Mouse (Mus musculus) cerebellum, adult 8-10 months (tissue): ENCODE data around the gene Dtymk.
"Not testable (repeated sequence)": the region's sequence is repeated elsewhere in the genome, so short reads cannot be mapped to it uniquely, and the experiment has no call there.

Source experiments
- DNase-seq: peaks from one replicate; pipeline ENCODE4 v3.0.0; 2022

Dtymk gene

DNA sequence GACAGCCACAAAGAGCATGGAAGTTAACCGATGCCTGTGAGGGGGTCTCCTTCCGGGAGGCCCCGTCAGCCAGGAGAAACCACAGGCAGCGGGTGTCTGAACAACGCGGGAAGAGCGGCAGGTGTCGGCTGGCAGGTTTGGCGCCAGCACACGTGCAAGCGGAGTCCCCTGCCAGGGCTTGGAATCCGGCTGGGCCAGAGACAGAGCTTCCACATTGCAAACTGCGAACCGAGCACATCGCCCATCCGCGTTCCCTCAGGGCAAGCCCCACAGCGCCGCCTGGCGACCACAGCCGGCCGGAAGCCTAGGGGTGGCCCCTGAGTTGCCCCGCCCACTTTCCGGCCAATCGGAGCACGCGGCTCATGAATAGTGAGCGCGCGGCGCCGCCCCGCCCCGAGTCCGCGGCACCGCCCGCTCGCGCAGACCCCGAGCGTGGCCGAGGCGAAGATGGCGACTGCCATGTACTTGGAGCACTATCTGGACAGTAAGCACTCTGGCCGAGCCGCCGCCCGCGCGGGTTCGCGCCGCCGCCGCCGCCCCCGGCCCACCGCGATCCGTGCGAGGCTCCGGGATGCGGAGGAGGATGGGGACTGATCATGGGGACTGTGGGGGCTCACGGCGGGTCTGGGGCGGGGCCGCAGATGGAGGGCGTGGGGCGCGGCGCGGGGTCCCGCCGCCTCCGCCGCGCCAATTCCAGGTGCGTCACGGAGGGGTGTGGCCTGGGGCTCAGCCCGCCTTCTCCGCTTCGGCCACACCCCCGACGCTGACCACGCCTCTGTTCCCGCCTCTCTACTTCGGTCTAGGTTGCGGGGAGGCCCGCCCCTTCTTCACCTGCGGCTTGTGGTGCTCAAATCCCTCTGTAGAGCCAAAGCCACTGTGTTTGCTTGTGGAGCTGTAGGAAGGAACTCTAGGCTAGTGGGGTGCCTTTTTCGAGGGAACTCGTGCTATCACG lies 2.1 kb upstream of the Dtymk start, which contains the start of gene Ing5:
TSS of gene Ing5 (plus strand) at position 410 of the 952 bp plus-strand sequence.
- DNase-seq, result peak; percentile 100

- no peak for DNase-seq
Measured at GRCm38 (mm10) chr1:93802771-93803170, 1.0 kb upstream of the Dtymk start.

- DNase-seq, result peak; percentile 33
Measured at GRCm38 (mm10) chr1:93800670-93801503, 847 bp downstream of the Dtymk start.

DNA sequence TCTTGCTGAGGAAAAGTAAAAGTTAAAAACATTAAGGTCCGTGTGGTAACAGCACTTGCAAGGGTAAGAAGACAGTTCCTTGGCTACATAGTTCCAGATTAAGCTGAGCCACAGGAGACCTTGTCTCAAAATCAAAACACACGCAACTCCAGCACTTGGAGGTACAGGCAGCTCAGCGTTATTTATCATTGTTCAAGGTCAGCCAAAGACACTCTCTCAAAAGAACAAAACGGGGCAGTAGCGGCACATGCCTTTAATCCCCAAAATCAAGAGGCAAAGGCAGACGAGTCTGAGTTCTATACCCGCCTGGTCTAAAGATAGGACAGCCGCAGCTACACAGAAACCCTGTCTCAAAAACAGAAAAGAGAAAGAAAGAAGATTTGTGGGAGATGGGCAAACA lies 5.8 kb downstream of the Dtymk start:
- no peak for DNase-seq

DNA sequence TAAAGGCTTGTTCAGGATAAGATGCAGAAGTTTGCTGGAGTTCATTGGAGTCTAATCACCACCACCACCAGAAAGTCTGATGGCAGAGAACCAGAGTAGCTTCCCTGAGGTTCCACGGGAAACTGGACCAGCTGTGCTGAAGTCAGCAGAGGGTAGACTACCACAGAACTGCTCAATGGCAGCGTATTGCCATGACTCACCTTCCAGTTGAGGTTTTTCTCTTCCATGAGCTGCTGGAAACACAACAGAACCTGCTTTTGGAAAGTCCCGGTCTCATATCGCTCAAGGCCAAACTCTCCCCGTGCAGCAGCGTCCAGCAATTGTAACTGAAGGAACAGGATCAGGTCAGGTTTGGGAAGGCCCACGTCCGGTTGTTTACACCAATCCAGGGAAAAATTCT lies 7.2 kb downstream of the Dtymk start:
- no peak for DNase-seq

DNA sequence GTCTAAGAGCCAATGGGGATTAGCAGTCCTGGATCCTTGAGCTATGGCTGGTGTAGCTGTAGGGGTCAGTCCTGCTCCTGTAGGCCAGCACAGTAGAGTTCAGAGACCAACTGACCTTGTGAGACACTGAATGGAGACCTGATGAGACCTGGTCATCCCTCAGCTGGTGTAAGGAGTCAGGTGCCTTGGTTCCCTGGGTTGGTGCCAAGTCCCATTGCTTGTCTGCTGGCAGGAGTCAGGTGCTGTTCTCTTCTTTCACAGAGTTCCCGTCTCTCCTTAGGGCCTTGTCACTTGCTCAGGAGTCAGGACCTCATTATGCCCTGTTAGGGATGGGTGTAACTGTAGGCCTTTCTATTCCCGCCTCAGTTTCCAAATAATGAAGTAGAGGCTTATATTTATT lies 14.8 kb downstream of the Dtymk start:
- peak; percentile 24 for DNase-seq

DNA sequence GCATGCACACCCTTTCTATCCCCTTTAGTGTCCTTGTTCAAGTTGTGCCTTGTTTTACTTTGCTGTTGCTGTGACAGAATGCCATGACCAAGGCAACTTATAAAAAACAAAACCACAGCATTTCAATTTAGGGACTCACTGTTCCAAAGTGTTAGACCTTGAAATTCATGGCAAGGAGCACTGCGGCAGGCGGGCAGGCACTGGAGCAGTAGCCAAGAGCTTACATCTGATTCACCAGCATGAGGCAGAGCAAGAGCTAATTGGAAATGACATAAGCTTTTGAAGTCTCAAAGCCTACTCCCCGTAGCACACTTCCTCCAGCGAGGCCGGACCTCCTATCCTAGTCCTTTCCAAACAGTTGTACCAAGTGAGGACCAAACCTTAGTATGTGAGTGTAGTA lies 25.0 kb downstream of the Dtymk start:
- no peak for DNase-seq

GRCm38 (mm10) chr1:93769901-93770300 lies 31.8 kb downstream of the Dtymk start:
- DNase-seq, result no peak

- no peak for DNase-seq
Measured at GRCm38 (mm10) chr1:93767600-93767999, 34.1 kb downstream of the Dtymk start.

- no peak for DNase-seq
Measured at GRCm38 (mm10) chr1:93764871-93765591, 36.7 kb downstream of the Dtymk start.

- not testable (repeated sequence) for DNase-seq
Measured at GRCm38 (mm10) chr1:93763531-93763930, 38.2 kb downstream of the Dtymk start.

- no peak for DNase-seq
Measured at GRCm38 (mm10) chr1:93760076-93760475, 41.7 kb downstream of the Dtymk start.

DNA sequence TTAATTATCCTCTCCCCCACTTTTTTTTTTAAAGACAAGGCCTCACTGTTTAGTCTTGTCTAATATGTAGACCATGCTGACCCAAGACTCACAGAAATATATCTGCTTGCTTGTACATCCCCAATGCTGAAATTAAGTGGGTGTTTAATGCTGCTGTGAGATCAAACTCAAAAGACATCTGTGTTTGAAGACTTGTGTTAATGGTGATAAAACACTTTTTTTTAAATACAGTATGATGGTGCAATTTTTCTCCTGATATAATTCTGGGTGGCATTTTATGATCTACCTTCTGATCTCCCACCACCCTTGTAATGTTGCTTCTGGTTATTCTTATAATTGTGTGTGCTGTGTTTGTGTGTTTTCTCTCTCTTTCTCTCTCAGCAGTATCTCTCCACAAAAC lies 45.6 kb downstream of the Dtymk start:
- no peak for DNase-seq

DNA sequence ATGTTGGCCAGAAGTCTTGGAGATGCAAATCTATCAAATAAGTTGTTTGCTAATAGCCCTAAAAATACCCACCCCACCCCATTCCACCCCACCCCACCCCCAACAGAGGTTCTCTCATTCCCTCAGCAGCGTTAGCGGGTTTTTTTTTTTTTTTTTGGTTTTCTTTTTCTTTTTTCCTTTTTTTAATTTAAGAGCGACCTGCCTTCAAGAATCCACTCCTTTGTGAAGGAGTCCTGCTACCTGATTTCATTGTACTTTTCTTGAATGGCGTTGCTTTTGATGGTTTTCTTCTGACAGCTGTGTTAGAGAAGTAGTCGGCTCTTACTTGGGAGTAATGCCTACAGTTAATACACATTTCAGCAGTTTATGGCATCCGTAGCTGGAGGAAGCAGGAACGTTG lies 46.1 kb downstream of the Dtymk start:
- DNase-seq, result no peak

DNA sequence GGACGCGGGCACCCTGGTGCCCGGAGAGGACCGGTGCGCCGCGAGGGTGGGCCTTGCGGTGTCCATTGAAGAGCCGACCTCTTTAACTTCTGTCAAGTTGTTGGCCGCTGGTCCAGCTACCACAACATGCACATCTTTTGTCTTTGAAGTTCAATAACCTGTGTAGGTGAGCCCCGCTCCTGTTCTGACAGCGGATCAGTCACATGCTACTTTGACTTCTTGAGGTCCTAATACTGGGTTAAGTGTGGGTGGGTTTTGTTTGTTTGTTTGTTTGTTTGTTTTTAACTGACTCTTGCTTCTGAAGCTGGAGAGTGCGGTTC lies 46.5 kb downstream of the Dtymk start:
- no peak for DNase-seq

DNA sequence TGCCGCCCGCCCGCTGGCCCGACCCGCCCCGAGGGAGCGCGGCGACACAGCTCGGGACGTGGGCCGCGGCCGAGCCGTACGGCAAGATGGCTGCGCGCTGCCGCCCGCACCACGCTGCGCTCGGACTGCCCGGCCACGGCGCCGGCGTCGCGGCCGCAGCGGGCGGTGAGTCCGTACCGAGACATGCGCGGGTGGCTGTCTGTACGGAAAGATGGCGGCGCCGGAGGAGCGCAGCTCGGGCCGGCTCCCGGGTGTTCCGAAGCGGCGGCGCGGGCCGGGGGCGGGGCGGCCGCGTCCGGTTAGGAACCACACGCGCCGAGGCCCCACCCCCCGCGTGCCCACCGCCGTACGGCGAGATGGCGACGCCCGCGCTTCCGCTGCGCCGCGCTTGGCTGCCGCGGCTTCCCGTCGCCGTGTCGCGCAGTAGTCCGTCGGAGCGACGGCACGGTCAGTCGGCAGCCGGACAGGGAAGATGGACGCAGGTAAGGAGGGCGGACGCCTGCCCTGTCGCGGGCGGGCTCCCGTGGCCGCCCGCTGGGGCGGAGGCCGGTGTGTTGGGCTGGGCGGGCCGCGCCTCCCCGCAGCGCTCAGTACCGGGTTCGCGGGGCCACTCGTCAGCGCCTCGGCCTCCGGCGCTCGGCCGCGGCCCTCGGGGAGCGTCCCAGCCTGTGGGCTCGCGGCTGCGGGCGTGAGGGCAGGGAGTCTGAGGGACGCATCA lies 47.0 kb downstream of the Dtymk start, which contains the start of gene Thap4:
TSS of gene Thap4 (minus strand) at position 292 of the 718 bp plus-strand sequence.
- DNase-seq, result peak; percentile 91

DNA sequence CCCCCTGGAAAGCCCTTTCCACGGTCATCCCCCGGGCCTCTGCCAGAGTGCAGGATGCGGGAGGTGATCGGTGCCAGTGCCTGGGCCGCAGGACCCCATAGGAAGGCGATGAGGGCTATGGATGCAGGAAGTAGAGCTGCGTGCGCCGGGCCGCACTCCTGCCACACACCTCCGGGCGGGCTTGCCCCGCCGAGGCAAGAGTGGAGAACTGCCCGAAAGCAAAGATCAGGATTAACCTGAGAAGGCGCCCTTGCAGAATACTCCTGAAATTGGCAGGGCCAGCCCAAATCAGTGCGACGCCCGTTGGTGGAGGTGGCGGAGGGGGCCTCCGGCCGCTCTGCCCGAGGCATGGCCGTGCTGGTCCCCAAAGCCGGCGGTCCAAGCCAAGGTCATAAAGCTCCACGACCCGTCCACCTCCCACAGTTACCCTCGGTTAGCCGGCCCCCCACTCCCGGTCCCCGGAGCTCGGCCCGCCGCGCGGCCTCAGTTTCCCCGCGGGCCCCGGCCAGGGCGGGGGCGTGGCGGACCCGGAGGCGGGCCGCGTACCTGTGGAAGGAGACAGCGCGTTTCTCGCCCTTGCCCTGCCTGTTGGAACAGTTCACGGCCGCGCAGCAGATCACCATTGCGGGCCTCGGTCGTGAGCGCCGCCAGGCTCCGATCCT lies 47.7 kb downstream of the Dtymk start:
- no peak for DNase-seq

- DNase-seq, result no peak
Measured at GRCm38 (mm10) chr1:93751290-93751689, 50.4 kb downstream of the Dtymk start, which contains the start of gene Atg4b. Atg4b (plus strand) TSS chr1:93751500.

- no peak for DNase-seq
Measured at GRCm38 (mm10) chr1:93748539-93748938, 53.2 kb downstream of the Dtymk start.

DNA sequence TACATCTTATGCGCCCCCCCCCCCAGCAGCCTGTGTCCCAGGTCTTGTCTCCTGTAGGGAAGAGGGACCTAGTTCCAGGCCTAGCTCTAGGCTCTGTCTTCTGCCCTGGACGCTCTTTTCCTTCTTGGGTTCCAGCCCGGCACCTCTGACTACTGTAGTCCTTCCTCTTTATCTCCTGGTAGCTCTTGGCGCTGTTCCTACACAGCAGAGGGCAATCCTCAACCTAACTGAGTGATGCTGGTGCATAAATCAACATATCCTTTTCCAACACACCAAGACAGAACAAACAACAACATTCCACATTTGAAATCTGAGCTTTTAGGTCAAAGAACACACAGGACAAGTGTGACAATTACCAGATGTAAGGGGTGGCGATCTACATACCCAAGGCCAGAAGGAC lies 55.6 kb downstream of the Dtymk start:
- no peak for DNase-seq

- no peak for DNase-seq
Measured at GRCm38 (mm10) chr1:93742910-93743309, 58.8 kb downstream of the Dtymk start.
